Mouse (Mus musculus): ENCODE results near the gene Sun3.

The Sun3 gene

GRCm38 (mm10) chr11:8983237-8983861 is 65.4 kb downstream of the Sun3 start:
- DNase-seq (ENCODE audit: low read depth, low spot score) = peak; percentile 74

GRCm38 (mm10) chr11:8978154-8978553 is 70.6 kb downstream of the Sun3 start:
- DNase-seq (ENCODE audit: low read depth, low spot score) = no peak

GRCm38 (mm10) chr11:8973166-8973565 is 75.6 kb downstream of the Sun3 start, which contains the start of gene Pkd1l1:
Gene Pkd1l1 (minus strand): TSS chr11:8973266.
- no peak for DNase-seq (ENCODE audit: low read depth, low spot score)

- DNase-seq (ENCODE audit: low read depth, low spot score) = no peak
Measured at GRCm38 (mm10) chr11:8972093-8972492, 76.7 kb downstream of the Sun3 start.

- no peak for DNase-seq (ENCODE audit: low read depth, low spot score)
Measured at GRCm38 (mm10) chr11:8970509-8970908, 78.3 kb downstream of the Sun3 start.

DNA sequence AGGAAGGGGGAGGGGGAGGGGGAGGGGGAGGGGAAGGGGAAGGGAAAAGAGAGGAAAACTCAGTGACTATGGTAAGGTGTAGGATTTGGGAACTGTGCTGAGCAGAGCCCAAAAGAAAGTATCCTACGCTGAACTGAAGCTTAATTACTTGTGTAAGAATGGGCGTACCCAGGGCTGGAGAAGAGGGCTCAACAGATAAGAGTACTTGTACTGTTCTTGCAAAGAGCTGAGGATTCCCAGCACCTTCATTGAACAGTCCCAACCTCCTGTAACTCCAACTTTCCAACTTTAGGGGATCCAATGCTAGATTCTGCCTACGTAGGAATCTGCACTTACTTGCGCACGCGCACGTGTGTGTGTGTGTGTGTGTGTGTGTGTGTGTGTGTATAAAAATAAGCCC is 80.7 kb downstream of the Sun3 start:
- no peak for DNase-seq (ENCODE audit: low read depth, low spot score)
